Mouse (Mus musculus) naive thymus-derived CD4-positive, alpha-beta T cell, adult 2 months (primary cell): ENCODE results near the gene Hecw2.

Experiments used
- DNase-seq: peaks from one replicate; pipeline ENCODE4 v3.0.0-alpha.2; 2011; ENCODE audit warnings: low read depth

Hecw2 gene

DNA sequence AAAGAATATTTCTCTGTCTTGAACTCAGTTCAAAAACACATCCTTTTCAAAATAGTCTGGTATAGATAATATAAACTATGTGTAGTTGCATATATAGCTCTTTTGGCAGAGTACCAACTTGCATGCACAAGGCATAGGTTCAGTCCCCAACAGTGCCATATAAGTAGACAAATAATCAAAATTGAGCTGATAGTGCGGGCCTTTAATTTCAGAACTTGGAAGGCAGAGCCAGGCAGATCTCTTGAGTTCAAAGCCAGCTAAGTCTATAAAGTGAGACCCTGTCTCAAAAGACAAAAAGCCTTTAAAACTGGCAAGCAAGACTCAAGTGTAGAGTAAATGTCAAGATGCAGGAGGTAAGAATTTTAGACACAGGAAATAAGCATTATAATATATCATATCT lies 412.0 kb downstream of the Hecw2 start:
- DNase-seq = peak; percentile 63

GRCm38 (mm10) chr1:53782079-53782478 lies 412.9 kb downstream of the Hecw2 start:
- peak; percentile 64 for DNase-seq

DNA sequence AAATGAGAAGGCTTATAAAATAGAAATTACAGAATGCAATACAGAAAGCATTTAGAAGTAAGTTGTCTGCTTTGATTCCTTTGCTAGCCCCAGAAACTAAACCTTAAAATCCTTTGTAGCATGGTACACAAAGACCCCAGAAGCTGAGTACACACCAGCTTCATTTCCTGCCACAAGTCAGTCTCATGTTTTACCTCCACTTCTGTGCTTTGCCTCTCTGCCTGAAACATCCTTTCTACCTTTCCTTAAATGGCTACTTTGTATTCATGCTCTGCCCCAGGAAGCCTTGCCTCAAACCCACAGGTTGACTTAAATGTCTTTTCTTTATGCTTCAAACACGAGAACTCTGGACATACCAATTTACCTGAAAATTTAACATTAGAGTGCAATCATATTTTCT lies 413.7 kb downstream of the Hecw2 start:
- DNase-seq = peak; percentile 75

- DNase-seq = peak; percentile 85
Measured at GRCm38 (mm10) chr1:53776176-53776905, 418.6 kb downstream of the Hecw2 start.

GRCm38 (mm10) chr1:53775545-53775944 lies 419.4 kb downstream of the Hecw2 start:
- DNase-seq = peak; percentile 64

DNA sequence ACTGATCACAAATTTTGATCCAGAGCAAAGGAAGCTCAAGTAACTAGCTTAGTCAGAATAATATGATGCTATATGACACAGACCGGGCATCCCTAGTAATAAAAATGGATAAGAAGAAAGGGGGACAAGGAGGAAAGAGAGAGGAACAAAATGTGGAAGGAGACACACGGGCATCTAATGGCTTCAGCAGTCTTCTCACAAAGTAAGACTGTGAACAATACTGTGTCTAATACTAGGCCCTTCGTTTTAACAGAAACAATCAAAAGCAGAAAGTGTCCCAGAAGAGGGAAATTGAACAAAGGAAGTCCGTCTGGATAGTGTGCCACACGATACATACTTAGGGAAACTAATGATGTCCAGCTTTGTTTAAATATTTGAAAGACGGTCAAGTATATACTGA lies 419.9 kb downstream of the Hecw2 start:
- peak; percentile 64 for DNase-seq

GRCm38 (mm10) chr1:53774571-53774970 lies 420.4 kb downstream of the Hecw2 start:
- peak; percentile 58 for DNase-seq

DNA sequence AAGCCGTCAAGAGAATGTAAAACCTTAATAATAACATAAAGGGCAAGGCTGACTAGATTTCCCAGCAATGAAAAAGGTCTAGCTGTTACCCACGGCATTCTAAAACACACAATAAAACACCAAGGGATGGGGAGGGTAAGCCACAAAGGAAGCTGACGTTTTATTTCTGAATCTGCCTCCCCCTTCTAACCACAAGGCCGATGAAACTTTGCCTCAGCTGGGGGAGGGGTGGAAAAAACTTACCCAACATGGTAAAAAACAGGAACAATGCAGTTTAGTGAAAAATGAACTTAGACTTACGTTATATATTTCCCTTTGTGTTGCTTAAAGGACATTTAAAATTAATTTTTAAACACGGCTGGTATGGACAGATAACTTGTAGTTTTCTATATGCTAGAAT lies 421.0 kb downstream of the Hecw2 start:
- peak; percentile 95 for DNase-seq

DNA sequence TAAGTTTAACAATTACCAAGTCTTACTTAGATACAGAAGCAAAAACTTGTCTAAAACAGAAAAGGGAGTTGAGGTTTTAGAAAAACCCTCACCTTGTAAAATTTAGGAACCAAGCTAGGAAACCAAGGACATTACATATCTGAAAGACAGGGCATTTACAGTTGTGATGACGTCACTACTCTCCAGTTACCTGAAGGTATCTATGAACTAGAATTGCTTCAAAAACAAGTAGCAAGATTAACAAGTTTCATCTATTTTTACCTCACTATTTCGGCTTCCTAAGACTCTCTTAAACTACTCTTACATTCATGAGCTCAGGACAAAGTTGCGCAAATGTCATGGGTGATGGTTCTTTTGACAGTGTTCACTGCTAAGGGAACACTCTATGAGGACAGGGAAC lies 422.0 kb downstream of the Hecw2 start:
- peak; percentile 74 for DNase-seq

DNA sequence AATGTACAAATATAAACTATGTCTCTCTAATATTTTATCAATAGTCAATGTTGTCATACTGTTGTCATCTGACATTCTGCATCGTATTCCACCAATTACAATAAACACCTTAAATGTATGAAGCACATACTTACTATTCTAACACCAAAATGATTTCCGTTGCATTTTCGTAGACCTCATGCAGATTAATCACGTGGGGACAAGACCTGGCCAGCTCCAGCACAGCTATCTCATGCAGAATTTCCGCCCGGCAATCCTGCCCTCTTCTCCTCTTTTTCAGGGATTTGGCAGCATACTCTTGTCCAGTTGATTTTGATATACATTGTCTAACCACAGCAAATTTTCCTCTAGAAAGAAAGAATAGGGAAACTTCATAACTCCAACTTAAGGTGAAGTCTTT lies 423.5 kb downstream of the Hecw2 start:
- peak; percentile 52 for DNase-seq

GRCm38 (mm10) chr1:53766112-53766511 lies 428.9 kb downstream of the Hecw2 start:
- peak; percentile 26 for DNase-seq

GRCm38 (mm10) chr1:53757316-53757715 lies 437.7 kb downstream of the Hecw2 start:
- no peak for DNase-seq
